Mouse (Mus musculus): Measurements from ENCODE around the gene Slit3.

The Slit3 gene

DNA sequence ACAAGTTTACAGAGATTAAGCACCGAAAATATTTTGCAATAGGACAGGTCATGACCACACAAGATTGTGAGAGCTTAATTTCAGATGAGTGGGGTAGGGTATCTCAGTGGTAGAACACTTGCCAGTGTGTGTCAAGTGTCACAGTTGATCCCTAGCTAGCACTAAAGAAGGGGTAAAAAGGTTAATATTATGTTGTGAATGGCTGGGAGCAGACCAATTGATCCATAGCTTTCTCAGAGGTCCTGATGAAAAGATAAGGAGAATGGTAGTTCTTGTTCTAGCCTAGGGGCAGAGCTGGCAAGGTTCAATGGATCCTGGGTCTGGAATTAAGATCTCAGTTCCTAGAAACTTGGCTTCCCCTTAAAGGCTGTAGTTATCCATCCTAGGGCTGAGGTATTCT lies 597.9 kb downstream of the Slit3 start:
- DNase-seq, result no peak

DNA sequence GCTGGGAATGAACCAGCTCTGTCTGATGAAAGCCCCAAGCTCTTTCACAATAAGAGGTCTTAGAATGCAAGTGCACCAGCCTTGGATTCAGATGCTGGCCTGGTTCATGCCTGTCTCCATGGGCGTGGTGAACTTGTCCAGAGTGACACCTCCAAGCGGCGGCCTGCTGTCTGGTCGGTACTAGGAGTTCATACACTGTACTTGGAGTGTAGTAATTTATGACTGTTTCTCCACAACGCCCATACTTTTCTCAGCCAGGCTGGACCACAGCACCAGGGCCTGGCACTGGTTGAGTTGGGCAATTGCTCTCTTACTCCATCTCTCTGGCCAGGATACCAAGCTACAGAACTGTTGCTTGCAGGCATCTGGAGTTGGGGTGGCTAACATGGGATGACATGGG lies 602.9 kb downstream of the Slit3 start:
- no peak for DNase-seq

DNA sequence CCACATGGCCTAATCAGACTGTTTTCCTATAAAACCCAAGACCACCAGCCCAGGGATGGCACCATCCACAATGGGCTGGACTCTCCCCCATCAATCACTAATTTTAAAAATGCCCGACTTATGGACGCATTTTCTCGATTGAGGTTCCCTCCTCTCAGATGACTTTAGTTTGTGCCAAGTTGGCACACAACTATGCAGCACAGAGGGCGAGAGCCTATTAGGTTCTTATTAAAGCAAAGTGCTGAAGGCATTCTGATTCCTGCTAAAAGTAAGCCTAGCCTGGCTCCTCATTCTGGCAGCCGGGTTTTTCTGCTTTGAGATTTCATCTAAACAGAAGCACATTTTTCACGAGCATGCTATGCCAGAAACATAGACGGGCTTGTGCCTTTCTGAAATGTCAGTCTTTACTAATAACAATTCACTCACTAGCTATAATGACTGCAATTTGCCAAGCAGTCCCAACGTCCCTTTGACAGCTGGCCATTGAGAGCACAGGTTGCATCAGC lies 605.4 kb downstream of the Slit3 start:
- no peak for DNase-seq

DNA sequence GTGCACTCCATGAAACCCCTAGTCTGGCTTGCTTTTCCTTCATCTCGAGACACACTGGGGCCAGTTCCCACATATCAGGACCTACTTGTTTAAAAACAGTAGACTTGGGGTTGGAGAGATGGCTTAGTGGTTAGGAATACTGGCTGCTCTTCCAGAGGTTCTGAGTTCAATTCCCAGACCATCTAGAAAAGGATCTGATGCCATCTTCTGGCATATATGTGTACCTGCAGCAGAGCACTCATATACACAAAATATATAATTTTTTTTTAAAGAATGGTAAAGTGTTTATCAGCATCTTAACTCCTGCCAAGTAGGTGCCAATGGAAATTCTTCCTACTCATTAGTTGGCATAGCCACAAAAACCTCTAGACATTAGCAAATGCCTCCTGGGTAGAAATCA lies 607.2 kb downstream of the Slit3 start:
- no peak for DNase-seq

DNA sequence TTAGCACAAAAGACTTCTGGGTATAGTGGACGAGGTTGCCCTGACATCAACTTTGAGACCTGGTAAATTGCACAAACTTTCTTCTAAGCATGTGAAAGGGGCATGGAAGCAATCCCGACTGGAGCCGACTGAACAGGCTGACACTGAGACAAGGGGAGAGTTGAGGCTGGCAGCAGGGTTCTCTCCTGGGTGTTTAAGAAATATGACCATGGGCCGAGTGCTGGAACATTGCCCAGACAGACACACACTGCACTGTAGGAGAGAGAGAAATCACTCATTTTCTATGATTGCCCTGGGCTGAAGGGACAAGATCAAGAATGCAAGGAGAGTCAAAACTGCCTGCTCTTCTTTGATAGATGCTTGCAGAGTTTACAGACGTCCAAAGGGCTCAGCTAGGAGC lies 608.2 kb downstream of the Slit3 start:
- DNase-seq, result no peak

DNA sequence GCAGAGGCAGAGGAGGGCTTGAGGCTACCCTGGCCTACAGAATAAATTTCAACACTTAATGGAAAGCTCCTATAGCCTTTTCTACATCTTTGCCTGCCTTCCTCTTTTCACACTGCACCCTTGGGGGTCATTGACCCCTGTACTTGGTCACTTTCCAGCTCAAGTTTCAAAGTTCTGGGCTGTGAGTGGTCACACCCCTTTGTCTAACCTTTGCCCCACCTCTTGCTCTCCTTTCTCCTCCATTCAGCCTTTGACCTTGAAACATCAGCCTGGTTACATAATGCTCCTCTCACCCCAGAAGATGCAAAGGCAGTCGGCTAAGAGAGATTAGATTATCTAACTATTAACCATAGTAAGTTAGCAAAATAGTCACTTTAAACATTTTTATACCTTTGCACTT lies 611.3 kb downstream of the Slit3 start:
- DNase-seq, result no peak

DNA sequence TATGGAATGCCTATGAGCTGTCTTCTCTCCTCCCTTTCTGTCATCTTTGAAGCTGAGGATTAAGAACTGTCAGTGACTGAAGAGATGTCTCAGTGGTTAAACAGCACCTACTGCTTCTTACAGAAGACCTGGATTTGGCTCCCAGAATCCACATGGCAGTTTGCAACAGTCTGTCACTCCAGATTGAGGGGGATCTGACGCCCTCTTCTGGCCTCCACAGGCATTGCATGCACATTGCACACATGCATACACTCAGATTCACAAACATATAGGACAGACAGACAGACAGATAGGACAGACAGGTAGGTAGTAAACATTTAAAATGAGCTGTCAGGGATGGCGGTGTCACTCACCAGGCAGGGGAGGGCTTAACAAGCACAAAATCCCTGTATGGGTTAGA lies 615.8 kb downstream of the Slit3 start:
- no peak for DNase-seq

DNA sequence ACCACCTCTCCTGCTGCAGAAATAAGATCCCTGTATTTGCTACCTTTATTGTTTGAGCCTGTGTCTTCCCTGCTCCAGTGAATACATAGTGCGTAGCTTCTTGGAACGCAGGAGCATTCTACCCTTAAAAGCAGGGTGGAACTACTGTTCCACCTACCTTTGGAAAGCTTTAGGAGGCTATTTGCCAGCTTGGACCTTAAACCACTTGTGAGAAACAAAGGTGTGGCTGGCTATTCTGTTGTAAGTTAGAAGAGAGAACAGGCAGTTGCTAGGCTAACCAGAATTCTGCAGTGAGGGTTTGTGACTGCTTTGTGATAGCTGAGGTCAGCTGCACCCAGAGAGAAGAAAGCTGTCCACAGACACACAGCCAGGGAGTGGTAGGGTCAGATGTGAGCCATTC lies 616.2 kb downstream of the Slit3 start:
- no peak for DNase-seq

DNA sequence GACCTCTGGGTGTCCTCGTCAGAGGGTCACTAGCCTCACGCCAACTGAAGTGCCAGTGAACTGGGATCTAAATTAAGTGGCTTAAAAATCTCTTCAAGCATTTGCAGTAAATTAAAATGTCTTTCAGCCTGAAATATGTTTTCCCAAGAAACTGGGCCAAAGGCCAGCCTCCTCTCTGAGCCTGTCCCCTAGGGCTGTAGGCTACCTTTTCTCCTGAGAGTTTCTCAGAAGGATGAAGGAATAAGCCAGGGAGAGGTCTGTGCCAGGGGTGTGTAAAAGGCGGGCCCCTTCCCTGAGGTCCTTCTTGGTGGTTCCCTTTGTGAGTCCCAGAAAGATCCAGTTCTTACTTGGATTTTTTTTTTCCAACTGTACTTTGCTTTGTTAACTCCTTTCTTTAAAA lies 617.1 kb downstream of the Slit3 start:
- no peak for DNase-seq

DNA sequence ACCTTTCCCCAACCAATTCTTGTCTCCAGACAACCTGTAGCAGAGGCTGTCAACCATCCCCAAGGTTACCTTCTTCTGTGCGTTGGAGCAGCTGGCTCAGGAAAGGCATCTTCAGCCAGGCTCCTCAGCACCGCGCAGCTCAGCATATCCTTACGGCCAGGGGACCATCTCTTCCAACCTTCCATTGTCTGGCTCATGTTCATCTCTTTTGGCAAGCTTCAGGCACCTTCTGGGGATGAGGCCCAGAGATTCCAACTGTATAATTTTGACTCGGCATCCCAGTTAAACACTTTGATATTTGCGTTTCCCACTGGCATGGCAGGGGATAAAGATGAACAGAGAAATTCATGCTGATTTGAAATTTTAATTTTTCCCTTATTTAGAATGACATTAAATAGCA lies 622.6 kb downstream of the Slit3 start:
- no peak for DNase-seq

DNA sequence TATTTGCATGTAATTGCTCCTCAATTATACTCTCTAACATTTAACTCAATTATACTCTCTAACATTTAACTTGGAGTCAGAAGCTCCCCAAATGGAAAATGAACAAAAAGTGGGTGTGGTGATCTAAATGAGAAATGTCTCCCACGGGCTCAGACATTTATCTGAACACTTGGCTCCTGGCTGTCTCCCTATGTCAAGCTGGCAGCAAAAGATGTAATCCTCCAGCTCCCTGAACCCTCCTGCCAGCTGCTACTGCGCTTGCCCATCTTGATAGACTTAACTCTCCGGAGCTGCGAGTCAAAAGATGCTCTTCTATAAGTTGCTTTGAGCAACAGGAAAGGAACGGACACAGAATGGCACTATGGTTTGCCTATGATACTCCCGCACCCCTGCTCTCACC lies 623.5 kb downstream of the Slit3 start:
- no peak for DNase-seq

DNA sequence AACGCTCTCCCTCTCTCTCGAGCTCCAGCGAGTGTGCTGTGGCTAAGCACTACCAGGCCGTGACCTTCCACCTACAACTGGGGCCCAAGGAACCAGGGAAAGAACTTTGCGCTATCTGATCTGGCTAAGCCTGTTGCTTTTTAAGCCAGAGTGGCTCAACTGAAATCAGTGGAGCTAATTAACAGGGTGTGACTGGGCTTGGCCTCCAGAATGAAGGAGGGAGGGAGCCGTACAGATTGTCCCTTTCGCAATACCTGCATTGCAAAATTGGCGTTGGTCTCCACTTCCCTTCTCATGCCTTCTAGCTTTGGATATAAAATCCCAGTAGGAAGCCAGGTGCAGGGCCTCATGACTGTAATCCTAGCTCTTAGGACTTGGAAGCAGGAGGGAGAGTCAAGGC lies 629.6 kb downstream of the Slit3 start:
- DNase-seq, result peak; percentile 73

DNA sequence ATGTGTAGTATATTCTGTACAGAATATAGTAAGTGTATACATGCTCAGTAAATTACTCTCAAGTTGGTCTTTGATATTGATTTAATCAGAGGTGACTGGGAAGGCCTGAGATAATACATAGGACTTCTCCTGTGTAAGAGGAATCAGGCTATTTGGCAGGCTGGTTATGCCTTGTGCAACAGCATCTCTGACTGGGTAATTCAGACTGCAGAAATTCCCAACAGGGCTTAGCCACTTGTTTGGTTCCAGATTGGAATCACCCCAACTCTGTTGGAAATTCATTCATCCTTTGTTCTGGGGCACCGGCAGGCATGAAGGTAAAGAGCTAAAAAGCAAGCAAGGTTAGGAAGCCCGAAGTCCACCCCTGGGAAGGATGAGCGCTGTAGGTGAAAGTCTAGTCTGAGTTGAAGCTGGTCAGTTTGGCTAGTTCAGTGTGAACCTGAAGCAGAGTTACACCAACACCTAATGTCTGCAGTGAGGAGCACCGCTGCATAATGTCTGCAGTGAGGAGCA lies 633.9 kb downstream of the Slit3 start:
- DNase-seq, result no peak

DNA sequence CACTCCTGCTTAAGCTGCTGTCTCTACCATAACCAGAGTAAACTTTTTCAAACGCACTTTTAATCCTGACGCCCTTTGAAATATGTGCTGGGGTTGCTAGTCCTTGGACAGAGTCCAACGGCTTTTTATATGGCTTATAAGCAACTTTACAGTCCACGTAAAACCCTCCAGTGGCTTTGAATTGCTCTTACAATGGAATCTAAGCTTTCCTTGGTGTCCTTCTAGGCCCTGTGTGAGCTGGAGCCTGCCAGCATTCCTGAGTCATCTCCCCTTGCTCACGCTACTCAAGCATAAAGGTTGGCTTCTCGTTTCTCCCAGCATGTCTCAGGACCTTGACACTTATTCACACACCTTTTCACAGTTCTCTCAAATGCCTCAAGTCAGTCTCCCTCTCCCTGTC lies 634.5 kb downstream of the Slit3 start:
- DNase-seq, result no peak

DNA sequence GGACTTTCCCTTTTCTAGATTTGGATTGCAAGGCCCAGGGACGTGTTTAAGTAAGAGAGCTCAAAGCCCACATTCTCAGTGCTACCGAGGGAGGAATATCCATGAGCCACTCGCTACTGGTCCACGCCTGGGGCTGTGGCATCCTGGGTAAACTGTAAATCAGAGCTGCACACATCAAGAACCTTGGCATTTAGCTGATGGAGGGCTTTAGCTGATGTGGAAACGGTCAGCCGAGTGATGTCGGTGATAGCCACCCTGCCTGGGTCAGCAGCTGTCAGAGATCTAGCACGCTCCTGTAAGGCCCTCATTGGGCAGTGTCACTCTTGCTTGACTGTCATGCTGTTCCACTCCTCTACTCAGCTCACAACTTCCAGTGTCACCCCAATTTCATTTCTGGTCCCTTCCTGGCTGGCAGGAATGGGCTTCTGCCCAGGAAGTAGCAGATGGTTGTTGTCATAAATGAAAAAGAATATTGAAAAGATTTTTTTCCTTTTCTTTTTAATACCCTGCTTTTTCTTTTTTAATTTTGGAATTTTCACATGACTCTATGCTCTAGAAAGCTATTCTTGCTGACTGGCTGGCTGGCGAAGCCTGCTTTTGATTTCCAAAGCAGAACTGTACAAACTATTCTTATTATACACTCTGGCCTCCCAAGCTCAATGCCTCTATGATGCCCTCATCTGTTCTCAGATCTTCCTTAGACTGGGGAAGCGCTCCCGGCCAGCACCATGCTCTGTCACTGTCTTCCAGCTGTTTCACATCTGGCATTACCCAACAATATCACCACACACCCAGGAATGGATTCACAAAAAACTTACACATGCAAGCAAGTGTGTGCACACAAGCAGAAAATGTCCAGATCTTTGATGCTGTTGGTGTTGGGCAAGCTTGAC lies 635.6 kb downstream of the Slit3 start:
- no peak for DNase-seq
